In genomic region chr2:170055413-170055812, GRCm38 (mm10) we compare ENCODE assay signal across 9 mouse cellular contexts.
DNase-seq lines count a peak whose midpoint lies in the region; ATAC-seq and TF ChIP-seq lines count a peak whose summit lies in the region.
"Had no signal": no experiment of that assay in that cellular context is flagged by ENCODE, and none has a peak within 500 bp of the region (broad histone marks: within the 10 kb centered on the region; RNA-seq: fewer than 3 reads in every experiment).

No protein-coding gene starts in this region.

- H3K36me3 ChIP-seq in heart, embryonic 13.5 days = no peaks in the 10 kb centered on the region
- H3K36me3 ChIP-seq in liver, adult 2 months (ENCODE audit: control insufficient read depth, insufficient read depth, low read length) = no peaks in the 10 kb centered on the region
- H3K36me3 ChIP-seq: limb, embryonic 13.5 days had no signal

- TF ChIP-seq POLR2A in liver, adult 2 months (IDR thresholded peaks at IDR 0.05; ENCODE audit: extremely low read depth, insufficient read depth, low read length) = no peak

- ATAC-seq in heart, embryonic 13.5 days (ENCODE audit: extremely low read depth, insufficient number of reproducible peaks, low FRiP score, low TSS enrichment) = no peak
- peak; percentile 70; the same call in 1 of the 2 replicates for ATAC-seq in neutrophil, adult 5-6 weeks (ENCODE audit: extremely low read depth, insufficient number of reproducible peaks, low FRiP score, poor library complexity, severe bottlenecking)

- no peaks in the 10 kb centered on the region for H3K27me3 ChIP-seq in heart, embryonic 13.5 days (replicated peaks)
- H3K27me3 ChIP-seq in liver, adult 2 months (ENCODE audit: control insufficient read depth, insufficient read depth, low read length) = no peaks in the 10 kb centered on the region
- H3K27me3 ChIP-seq: limb, embryonic 13.5 days had no signal

- 26% methylated on average over 9 of the region's 9 CpGs for WGBS in heart, embryonic 13.5 days
- WGBS in liver, adult 2 months = 61% methylated on average over 9 of the region's 9 CpGs

- peak; percentile 89 for TF ChIP-seq CTCF in liver, adult 2 months (IDR thresholded peaks at IDR 0.05; ENCODE audit: low read depth, low read length)

- H3K4me2 ChIP-seq in heart, embryonic 13.5 days = peak overlapping the region; percentile 29; the same call in 1 of the 2 replicates
- H3K4me2 ChIP-seq: limb, embryonic 13.5 days had no signal

- no peaks in the 10 kb centered on the region for H3K4me1 ChIP-seq in heart, embryonic 13.5 days
- H3K4me1 ChIP-seq in liver, adult 2 months (ENCODE audit: control insufficient read depth, insufficient read depth, low read length) = no peaks in the 10 kb centered on the region
- H3K4me1 ChIP-seq: limb, embryonic 13.5 days had no signal

- H3K27ac ChIP-seq in heart, embryonic 13.5 days (replicated peaks) = no peak overlapping the region
- H3K27ac ChIP-seq in liver, adult 2 months (replicated peaks; ENCODE audit: insufficient read depth, low read depth, low read length) = no peak overlapping the region
- H3K27ac ChIP-seq: limb, embryonic 13.5 days had no signal

- peak; percentile 49 to 65 for DNase-seq in cerebellum, postnatal 10 days
- DNase-seq in cerebellum, adult 11-12 months = no peak
- peak; percentile 74 for DNase-seq in A20 (ENCODE audit: low read depth, low spot score)
- peak; percentile 44 for DNase-seq in c-Kit-negative CD71-positive TER-119-positive erythroid progenitor cells, embryonic 14.5 days (ENCODE audit: low read depth, low spot score)
- DNase-seq in liver, adult 2 months (ENCODE audit: extremely low read depth, low read depth, low spot score) = peak; percentile 14
- DNase-seq in layer of hippocampus, postnatal 36 days = no peak

- H3K9me3 ChIP-seq in heart, embryonic 13.5 days = peaks cover 5% of the 10 kb centered on the region; the same call in 1 of the 2 replicates

- no peak overlapping the region for H3K9ac ChIP-seq in heart, embryonic 13.5 days
- no peak overlapping the region for H3K9ac ChIP-seq in liver, adult 2 months (ENCODE audit: low read depth, low read length)
- H3K9ac ChIP-seq: limb, embryonic 13.5 days had no signal

- H3K79me2 ChIP-seq in liver, adult 2 months (ENCODE audit: control insufficient read depth, insufficient read depth, low read length) = no peaks in the 10 kb centered on the region

- H3K4me3 ChIP-seq in heart, embryonic 13.5 days = no peak overlapping the region
- H3K4me3 ChIP-seq in liver, adult 2 months (ENCODE audit: insufficient read depth, low read depth, low read length) = no peak overlapping the region
- H3K4me3 ChIP-seq: limb, embryonic 13.5 days had no signal

Comparison
In these comparisons a context has a peak if more than half of its experiments do, and no peak if none do; other contexts are left out.
1. DNase-seq: peak in cerebellum, postnatal 10 days (2 of 2), A20 (single experiment), c-Kit-negative CD71-positive TER-119-positive erythroid progenitor cells, embryonic 14.5 days (single experiment) and liver, adult 2 months (single experiment); none in cerebellum, adult 11-12 months (single experiment) and layer of hippocampus, postnatal 36 days (0 of 2).